Mouse (Mus musculus): ENCODE results near the gene Tmem50b.

DNA sequence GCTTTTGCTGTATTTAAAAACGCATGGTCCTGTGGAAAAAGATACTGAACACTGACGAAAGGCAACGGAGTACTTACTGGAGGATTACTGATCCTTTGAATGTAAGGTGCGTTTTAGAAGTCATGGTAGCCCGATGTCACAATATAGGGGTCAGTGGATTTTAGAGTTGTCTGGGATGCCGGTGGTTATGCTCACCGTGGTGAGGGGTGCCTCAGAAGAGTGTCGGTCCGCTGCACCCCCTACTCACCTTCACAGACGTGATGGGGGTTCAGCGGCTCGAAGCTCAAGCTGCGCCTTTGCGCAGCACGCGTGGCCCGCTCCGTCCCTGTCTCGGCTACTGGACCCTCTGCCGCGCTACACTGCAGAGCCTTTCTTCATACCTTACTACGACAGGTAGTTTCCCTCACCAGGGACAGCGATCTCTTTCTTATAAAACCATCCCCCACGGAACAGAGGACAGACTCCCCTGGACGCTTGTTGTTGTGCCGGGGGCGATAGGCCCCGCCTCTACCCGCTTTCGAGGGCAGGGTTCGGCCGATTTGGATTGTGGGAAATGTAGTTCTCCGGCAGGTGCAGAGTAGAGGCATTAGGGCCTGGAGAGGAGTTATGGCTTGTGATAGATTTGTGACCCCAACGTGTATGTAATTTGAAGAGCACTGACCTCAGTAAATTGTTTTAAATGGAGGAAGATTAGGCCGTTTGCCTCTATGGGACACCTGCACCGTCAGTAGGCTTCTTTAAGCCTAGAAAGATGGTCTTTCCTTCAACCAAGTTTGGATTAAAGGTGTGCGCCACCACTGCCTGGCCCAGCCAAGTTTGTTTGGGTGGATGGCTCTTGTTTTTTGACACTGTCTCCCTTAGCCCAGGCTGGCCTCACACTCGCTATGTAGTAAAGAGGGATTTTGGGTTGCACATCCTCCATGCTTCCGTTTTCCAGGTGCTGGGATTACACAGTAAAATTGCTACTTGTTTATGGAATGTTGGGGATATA lies 21.2 kb upstream of the Tmem50b start, which contains the start of gene Dnajc28:
- no peak for TF ChIP-seq CTCF (IDR thresholded peaks at IDR 0.05; ENCODE audit: extremely low read depth, insufficient read depth, low read length)
- TF ChIP-seq POLR2A (IDR thresholded peaks at IDR 0.05; ENCODE audit: extremely low read depth, insufficient read depth, low read length), result peak; percentile 87
